Mouse (Mus musculus) embryo, embryonic 9.5 days (tissue): Measurements from ENCODE around the gene Git2.

Experiments
- DNase-seq: peaks from one replicate; pipeline ENCODE4 v3.0.0-alpha.2; 2017; ENCODE audit errors: extremely low spot score

Git2 gene

GRCm38 (mm10) chr5:114796299-114797012, 21.1 kb upstream of the Git2 start:
- DNase-seq = peak; percentile 48

DNA sequence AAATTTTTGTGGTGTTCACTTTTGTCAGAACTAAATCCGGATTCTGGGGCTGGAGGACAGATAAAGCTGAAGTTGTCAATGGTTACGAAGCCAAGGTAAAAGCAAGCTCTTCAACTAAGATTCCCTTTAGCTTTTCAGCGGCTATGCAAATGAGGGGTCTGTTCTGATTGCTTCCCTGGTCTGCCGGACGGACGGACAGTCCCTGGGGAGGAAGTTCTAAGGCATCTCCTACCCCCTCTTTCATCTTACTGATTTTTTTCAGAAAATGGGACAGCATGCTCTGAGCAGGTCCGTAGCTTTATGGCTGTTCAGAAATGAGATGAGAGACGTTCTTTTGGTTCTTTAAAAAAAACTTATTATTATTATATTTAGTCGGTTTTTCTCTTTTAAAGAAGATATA, 20.3 kb upstream of the Git2 start:
- DNase-seq = no peak

DNA sequence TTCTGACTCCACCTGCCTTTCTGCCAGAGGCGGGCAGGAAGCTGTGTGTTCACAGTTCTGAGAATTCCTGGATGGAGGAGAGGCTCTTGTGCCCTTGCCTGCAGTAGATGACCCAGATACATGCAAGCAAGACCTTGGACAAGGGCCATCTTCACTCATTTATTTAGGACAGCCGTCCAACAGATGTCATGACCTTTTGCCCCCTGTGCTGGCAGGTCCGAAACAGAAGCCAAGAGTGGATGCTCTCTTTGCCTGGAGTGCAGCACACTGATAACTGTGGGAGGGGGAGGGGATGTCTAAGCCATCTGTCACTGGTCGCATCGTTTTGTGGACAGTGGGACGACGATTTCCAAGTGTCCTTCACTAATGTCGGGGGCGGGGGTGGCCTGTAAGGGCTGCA, 19.9 kb upstream of the Git2 start:
- peak; percentile 42 for DNase-seq

DNA sequence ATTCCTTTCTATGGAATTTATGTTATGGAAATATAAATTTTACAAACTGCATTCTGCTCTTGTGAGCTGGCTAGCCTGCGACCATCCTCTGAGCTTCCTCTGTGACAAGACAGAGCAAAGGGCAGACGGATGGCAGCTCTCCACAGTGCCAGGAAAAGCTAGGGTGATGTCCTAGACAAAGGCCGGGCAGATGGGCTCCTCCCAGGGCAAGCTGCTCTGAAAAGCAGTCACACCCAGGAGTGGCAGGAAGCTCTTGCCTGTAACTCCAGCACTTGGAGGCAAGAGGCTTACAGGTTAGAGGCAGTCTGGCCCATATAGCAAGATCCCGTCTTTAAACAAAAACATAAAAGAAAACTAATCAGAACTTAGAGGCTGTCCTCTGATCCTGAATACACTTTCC, 19.3 kb upstream of the Git2 start:
- no peak for DNase-seq

DNA sequence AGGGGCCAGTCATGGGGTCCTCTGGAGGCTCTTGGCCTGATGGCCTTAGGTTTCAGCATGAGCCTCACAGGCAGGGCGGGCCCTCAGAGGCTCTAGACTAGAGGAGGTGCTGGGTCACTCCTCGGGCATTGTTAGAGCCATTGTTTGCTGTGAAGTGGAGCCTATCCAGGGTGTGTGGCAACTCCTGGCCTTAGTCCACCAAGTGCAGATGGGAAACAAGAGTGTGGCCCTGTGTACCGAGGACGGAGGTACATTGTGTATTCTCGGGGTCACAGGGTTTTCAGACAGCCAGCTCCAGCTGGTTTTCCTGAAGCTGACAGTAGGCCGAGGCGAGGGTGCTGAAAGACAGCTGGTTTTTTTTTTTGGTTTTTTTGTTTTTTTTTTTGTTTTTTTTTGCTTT, 18.0 kb upstream of the Git2 start:
- no peak for DNase-seq

DNA sequence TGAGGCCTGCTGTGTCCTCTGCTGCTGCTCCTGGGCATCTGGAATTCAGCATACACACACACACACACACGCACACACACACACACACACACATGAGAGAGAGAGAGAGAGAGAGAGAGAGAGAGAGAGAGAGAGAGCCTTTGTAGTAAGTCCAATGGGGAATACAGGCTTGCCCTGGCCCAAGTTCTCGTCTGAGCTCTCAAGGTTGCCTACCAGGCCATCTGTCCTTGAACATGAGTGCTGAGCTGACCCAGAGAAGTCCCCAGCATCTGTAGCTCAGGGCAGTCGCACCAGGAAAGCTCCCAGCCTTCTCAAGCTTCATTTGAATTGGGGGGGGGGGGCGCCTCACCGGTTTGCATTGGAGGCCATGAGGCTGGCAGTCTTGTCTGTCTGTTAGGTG, 9.9 kb upstream of the Git2 start:
- DNase-seq = no peak

DNA sequence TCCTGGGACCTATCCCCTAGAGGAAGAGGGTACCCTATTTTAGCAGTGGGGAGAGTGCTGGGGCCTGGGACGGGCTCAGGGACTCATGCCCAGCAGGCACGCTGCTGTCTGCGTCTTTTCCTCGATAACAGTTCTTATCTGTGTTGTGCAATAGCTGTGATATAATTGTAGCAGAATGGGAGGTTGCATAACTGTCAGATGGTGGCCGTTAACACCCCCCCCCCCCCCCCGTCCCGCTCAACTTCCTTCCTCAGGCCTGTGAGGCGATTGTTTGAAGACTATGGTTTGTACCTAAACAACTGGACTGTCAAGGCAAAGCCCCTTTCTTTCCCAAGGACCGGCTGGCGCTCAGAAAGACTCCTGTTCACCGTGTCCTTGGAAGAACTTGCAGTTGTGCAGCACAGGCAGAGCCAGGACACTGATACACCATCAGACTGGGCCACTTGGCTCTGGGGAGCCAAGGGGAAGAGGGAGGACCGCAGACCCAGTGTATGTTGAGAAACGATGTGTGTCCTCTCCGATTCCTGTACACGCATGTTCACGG, 9.4 kb upstream of the Git2 start:
- no peak for DNase-seq

- DNase-seq = no peak
Observed at GRCm38 (mm10) chr5:114783405-114784163, 8.3 kb upstream of the Git2 start.

DNA sequence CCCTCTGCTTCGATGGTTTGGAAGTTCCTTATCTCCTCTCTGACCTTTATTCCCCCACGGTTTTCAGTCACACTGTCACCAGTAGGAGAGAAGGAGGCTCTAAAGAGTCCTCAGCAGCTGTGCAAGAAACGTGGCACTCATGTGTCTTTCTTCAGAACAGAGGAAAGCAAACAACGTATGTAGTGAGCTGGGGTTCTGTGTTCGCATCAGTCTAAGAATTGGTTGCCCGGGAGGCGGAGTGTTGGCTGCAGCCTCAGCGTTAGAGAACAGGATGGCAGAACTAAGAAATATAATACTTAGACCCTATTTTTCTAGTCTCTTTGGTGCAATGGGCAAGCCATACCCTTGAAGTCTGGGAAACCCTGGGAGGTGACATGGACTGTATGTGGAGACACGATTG, 7.7 kb upstream of the Git2 start:
- no peak for DNase-seq

DNA sequence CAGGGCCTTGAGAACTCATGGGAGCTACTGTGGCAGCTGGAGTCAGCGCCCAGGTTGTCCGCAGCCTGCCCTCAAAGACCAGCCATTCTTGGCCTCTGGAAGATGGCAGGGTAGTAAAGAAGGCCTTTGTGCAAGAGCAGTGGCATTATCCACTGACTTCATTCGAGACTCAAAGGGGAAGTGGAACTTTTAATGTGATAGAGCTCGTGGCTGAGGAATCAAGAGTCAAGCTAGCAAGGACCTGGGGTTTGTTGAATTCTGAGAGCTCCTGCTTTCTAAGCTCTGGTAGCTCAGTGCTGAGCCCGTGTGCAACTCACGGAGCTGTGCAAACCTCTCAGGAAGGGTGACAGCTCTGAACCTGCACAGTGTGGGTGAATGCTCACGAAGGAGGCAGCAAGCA, 5.6 kb upstream of the Git2 start:
- no peak for DNase-seq

DNA sequence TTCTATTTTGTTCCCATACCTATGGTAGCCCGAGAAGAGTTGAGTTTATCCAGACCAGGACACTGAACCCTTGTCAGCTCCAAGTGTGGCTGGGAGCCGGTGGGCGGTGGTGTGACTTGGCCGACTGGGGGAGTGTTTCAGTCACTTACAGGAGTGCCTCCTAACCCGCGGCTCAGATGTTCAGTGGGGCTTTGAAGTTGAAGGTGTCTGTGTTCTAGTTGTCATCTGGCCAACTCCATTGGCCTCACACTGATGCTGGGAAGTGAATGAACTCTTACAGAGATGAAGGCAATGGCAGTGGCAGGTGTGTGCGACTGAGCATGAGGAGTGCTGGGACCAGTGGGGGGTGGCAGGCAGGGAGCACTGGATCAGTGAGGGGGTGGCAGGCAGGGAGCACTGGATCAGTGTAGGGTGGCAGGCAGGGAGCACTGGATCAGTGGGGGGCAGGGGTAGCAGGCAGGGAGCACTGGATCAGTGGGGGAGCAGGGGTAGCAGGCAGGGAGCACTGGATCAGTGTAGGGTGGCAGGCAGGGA, 4.7 kb upstream of the Git2 start:
- DNase-seq = no peak

DNA sequence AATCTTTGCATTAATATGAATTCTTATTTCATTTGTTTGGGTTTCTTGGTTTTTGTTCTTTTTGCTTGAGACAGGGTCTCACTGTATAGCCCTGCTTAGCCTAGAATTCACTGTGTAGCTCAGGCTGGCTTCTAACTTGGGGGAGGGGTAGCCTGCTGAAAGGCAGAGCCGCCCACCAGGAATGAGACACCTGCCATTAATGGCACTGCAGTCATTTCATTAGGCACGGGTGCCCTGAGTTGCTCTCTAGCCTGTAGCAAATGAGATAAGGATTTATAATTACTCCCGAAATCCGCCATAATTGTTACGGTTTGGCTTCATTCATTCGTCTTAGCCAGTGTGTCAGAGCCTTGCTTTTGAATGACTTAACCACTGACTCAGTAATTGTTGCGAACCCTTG, 857 bp upstream of the Git2 start:
- DNase-seq = no peak

DNA sequence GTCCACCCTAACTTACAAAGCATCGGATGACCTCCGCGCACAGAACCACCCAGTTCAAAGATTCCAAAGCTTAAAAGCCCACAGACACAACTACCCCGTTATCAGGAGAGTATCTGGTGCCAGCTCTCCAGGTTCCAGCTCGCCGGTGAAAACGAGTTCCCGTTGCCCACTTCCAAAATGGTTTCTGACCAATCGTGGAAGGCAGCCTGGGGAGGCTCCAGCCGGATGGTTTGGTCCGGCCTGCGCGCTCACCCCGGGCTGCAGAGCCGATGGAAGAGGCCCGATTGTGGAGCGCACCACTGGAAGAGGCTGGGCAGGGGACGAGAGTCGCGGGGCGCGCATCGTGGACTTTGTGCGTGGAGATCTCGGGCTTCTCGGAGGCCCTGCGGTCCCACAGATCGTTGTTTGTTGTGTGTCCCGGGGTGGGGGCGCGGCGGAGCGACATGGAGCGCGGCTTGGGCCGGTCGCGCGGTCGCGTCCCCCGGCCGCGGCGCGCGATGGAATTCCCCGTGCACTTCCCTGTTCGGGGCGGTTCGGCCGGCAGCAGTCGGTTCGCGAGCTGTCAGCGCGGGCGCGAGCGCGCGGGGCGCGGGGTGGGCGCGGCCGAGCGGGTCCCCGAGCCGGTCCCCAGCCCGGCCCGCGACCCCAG, 790 bp downstream of the Git2 start, which contains the start of gene Ankrd13a:
Gene Ankrd13a, plus strand, starts transcription at position 275 of the 649 bp plus-strand sequence.
- peak; percentile 88 for DNase-seq

GRCm38 (mm10) chr5:114773780-114774179, 1.5 kb downstream of the Git2 start:
- no peak for DNase-seq

DNA sequence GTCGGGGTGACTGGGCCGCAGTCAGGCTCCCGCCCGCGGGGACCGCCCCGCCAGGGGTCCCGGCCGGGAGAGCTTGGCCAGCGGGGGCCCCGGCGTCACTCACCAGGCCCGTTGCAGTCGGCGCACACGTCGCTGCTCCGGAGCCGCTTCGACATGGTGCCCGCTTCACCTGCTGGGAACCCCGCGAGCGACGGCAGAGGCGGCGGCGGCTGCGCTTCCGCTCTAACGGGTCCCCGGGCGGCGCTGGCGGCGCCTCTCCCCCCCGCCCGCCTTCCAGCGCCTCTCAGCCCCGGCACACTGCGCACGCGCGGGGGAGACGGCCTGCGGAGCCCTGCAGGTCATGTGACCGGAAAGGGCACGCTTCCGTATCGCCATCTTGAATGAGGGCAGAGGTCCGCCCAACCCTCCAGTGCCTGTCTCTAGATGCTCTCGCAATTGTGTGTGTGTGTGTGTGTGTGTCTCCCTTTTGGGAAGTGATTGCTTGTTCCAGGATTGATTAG, 2.1 kb downstream of the Git2 start:
- DNase-seq = peak; percentile 93

DNA sequence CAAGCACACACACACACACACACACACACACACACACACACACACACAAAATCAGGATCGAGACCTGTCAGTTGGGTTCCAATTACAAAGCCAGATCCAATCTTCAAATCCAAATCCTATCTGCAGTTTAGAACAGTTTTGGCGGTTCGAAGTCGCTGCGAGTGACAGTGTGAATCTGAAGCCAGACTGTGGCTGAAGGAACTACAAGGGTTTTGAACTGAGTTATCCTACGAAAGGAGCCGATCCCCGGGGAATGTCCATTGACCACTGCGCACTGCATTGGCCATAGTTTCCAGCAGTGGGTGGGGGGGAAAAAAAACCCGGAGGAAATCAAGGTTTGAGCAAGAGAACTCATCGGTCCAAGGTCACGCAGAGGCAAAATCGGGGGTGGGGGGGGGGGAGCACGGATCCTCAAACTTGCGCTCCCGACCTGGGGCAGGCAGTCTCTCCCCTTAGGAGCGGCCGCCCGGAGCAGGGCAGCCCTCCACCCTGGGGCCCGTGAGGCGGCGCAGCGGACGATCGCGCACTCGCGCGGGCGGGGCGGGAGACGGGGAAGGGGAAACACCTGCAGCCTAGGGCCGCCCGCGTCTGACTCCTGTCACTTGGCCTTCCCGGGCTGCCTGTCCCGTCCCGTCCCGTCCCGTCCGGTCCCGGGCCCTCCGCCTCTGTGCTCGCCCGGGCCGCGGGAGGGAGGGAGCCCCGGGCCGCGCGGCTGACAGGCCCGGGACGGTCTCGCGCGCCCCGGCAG, 2.7 kb downstream of the Git2 start:
- DNase-seq = peak; percentile 54

DNA sequence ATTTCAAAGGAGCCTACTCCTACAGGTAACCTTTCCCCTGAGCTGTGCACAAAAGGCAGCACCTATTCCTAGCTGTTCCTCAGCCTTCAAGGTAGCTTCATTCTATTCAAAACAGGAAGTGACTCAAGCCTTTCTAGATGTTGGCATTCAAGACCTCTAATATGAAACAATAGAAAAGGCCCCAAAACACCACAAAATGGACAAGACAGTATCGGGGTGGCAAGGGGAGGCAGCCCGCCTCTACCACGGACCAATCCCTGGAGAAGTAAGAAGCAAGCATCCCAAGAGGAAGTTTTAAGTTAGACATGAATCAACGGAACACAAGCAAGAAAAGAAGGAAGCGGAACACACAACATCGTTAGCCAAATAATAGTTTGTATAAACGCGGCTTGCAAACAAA, 3.5 kb downstream of the Git2 start:
- DNase-seq = no peak

DNA sequence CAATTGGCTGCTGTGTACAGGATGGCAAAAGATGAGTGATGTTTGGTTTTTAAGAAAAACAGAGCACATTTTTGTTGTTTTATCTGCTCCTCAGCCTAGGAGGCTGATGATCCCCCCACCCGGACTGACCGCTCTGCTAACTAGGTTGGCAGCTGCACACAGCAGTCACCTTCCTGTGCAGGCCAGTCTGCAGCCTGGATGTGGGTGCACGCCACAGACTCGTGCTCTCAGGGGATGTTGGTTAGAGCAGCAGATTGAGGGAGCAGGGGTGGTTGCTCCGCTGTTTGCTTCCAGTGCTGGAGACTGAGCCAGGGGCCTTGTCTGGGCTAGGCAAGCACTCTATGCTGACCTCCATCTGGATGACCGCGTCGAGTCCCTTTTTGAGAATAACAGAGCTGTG, 5.5 kb downstream of the Git2 start:
- DNase-seq = no peak

- DNase-seq = no peak
Observed at GRCm38 (mm10) chr5:114767185-114767584, 8.1 kb downstream of the Git2 start.

DNA sequence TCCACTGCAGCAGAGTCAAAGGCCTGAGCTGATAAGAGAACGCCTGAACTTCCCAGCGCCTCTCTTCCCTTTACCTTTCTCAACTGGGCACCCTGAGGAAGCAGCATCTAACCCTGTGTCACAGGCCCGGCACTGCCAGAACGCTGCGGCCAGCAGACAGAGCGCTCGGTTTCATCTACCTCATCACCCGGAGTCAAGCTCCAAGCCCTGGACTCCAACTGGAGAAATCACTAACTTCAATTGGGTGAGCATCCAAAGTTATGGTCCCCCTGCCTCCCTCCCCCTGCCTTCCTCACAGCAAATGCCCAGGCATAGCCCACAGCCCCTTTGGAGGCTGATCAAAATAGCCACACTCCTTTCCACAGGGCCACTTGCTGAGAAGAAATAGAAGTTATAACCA, 8.6 kb downstream of the Git2 start:
- no peak for DNase-seq
